In genomic region chr5:107874561-107875260, GRCm38 (mm10) we compare ENCODE assay signal across 8 mouse cellular contexts. TPM values are rescaled to one million over a fixed set of nuclear protein-coding genes. Genes with fewer than 3 reads are reported as not detected.
A peak's percentile ranks its signal among the peaks of the same experiment; 100 is the strongest.
DNase-seq lines count a peak whose midpoint lies in the region; ATAC-seq and TF ChIP-seq lines count a peak whose summit lies in the region.

Gene Evi5, minus strand, starts transcription at chr5:107875107.

- TF ChIP-seq CTCF in lung, embryonic 14.5 days (IDR thresholded peaks at IDR 0.05; ENCODE audit: low read depth), result no peak
- no peak for TF ChIP-seq CTCF in brain, embryonic 14.5 days (IDR thresholded peaks at IDR 0.05; ENCODE audit: borderline replicate concordance, extremely low read depth, insufficient read depth, insufficient read length)

- intact Hi-C loops in gastrocnemius, postnatal 36 days (cut with DNase I), result no loop called here

- 0 out of 2 replicates have a peak within 1 kb of the TSS, but pooled peaks have one; percentile 16 for H3K4me2 ChIP-seq in lung, embryonic 14.5 days
- H3K4me2 ChIP-seq in kidney, embryonic 15.5 days, result 0 out of 2 replicates have a peak within 1 kb of the TSS, but pooled peaks have one; percentile 3

- peak within 1 kb of the TSS; percentile 37 for H3K27ac ChIP-seq in lung, embryonic 14.5 days (ENCODE audit: low read depth)
- no peak within 1 kb of the TSS for H3K27ac ChIP-seq in kidney, embryonic 15.5 days

- DNase-seq in lung, embryonic 14.5 days, result peak; percentile 31
- DNase-seq in lung, postnatal 14 days, result no peak
- DNase-seq in brain, embryonic 14.5 days (ENCODE audit: low read depth), result no peak
- no peak for DNase-seq in gastrocnemius, postnatal 36 days
- no peak for DNase-seq in embryo, embryonic 9.5 days (ENCODE audit: extremely low spot score)
- no peak for DNase-seq in cerebellum, adult 9-10 months

- H3K4me3 ChIP-seq in lung, embryonic 14.5 days (ENCODE audit: low read depth, low read length), result peak within 1 kb of the TSS; percentile 0; the same call in 1 of the 2 replicates
- no peak within 1 kb of the TSS for H3K4me3 ChIP-seq in kidney, embryonic 15.5 days (replicated peaks)

- no peaks in the 10 kb centered on the region for H3K9me3 ChIP-seq in lung, embryonic 14.5 days (ENCODE audit: low read depth, low read length)
- H3K9me3 ChIP-seq in kidney, embryonic 15.5 days (replicated peaks), result no peaks in the 10 kb centered on the region

- H3K4me1 ChIP-seq in lung, embryonic 14.5 days (ENCODE audit: insufficient read depth), result no peaks in the 10 kb centered on the region
- H3K4me1 ChIP-seq in kidney, embryonic 15.5 days, result no peaks in the 10 kb centered on the region

- TF ChIP-seq POLR2A in brain, embryonic 14.5 days (IDR thresholded peaks at IDR 0.05; ENCODE audit: borderline replicate concordance, extremely low read depth, insufficient read depth, insufficient read length, poor library complexity, severe bottlenecking), result no peak

- H3K9ac ChIP-seq in lung, embryonic 14.5 days, result peak within 1 kb of the TSS; percentile 9; the same call in 1 of the 2 replicates
- H3K9ac ChIP-seq in kidney, embryonic 15.5 days, result no peak within 1 kb of the TSS

- 33% methylated on average over 4 of the region's 4 CpGs for WGBS in lung, embryonic 14.5 days
- WGBS in kidney, embryonic 15.5 days, result 42% methylated on average over 4 of the region's 4 CpGs

- H3K27me3 ChIP-seq in lung, embryonic 14.5 days (ENCODE audit: insufficient read depth, low read length), result no peaks in the 10 kb centered on the region
- 0 out of 2 replicates have a peak, but pooled peaks cover 3% of the 10 kb centered on the region for H3K27me3 ChIP-seq in kidney, embryonic 15.5 days

- H3K36me3 ChIP-seq in lung, embryonic 14.5 days (ENCODE audit: insufficient read depth), result no peaks in the 10 kb centered on the region
- no peaks in the 10 kb centered on the region for H3K36me3 ChIP-seq in kidney, embryonic 15.5 days

- no peak for ATAC-seq in lung, embryonic 14.5 days (ENCODE audit: insufficient read depth)
- ATAC-seq in kidney, embryonic 15.5 days (replicated peaks; ENCODE audit: low FRiP score), result peak; percentile 74
- peak; percentile 72 for ATAC-seq in megakaryocyte progenitor cell, adult 5-6 weeks (replicated peaks; ENCODE audit: poor library complexity)

RNA-seq across cellular contexts. Expression of gene Evi5, which starts in this region (rescaled TPM):
- polyA plus RNA-seq in lung, embryonic 14.5 days (2014; fragmentation: Nextera tagmentation; extraction: Ambion mirVana), result 60.7 and 61.2 TPM in 2 replicates
- polyA plus RNA-seq in brain, embryonic 14.5 days (2012; rRNA removed), result 30.1 and 32.7 TPM in 2 replicates
- 10 to 100 TPM; 14.1 to 14.3 TPM for total RNA-seq in gastrocnemius, postnatal 36 days (2021)
- 76.3 and 78.1 TPM in 2 replicates for polyA plus RNA-seq in kidney, embryonic 15.5 days (2015; fragmentation: Nextera tagmentation; extraction: Ambion mirVana)
- 19.5 and 21.4 TPM in 2 replicates for total RNA-seq in megakaryocyte progenitor cell, adult 5-6 weeks (2015)
- total RNA-seq in megakaryocyte progenitor cell, adult 5-6 weeks (2017), result 12.2 and 16.6 TPM in 2 replicates
